Mouse (Mus musculus): Measurements from ENCODE around the gene Pank3.

Gene Pank3

GRCm38 (mm10) chr11:35769188-35769745 lies at the start of gene Pank3:
Gene Pank3, plus strand, starts transcription at chr11:35769484.
- DNase-seq (ENCODE audit: low read depth, low spot score), result peak; percentile 99

- no peak for DNase-seq (ENCODE audit: low read depth, low spot score)
These were observed 45.4 kb upstream of the Pank3 start for GRCm38 (mm10) chr11:35723876-35724275.

DNA sequence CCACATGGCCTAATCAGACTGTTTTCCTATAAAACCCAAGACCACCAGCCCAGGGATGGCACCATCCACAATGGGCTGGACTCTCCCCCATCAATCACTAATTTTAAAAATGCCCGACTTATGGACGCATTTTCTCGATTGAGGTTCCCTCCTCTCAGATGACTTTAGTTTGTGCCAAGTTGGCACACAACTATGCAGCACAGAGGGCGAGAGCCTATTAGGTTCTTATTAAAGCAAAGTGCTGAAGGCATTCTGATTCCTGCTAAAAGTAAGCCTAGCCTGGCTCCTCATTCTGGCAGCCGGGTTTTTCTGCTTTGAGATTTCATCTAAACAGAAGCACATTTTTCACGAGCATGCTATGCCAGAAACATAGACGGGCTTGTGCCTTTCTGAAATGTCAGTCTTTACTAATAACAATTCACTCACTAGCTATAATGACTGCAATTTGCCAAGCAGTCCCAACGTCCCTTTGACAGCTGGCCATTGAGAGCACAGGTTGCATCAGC lies 42.9 kb upstream of the Pank3 start:
- no peak for DNase-seq (ENCODE audit: low read depth, low spot score)

DNA sequence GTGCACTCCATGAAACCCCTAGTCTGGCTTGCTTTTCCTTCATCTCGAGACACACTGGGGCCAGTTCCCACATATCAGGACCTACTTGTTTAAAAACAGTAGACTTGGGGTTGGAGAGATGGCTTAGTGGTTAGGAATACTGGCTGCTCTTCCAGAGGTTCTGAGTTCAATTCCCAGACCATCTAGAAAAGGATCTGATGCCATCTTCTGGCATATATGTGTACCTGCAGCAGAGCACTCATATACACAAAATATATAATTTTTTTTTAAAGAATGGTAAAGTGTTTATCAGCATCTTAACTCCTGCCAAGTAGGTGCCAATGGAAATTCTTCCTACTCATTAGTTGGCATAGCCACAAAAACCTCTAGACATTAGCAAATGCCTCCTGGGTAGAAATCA lies 41.1 kb upstream of the Pank3 start:
- no peak for DNase-seq (ENCODE audit: low read depth, low spot score)

DNA sequence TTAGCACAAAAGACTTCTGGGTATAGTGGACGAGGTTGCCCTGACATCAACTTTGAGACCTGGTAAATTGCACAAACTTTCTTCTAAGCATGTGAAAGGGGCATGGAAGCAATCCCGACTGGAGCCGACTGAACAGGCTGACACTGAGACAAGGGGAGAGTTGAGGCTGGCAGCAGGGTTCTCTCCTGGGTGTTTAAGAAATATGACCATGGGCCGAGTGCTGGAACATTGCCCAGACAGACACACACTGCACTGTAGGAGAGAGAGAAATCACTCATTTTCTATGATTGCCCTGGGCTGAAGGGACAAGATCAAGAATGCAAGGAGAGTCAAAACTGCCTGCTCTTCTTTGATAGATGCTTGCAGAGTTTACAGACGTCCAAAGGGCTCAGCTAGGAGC lies 40.1 kb upstream of the Pank3 start:
- no peak for DNase-seq (ENCODE audit: low read depth, low spot score)

GRCm38 (mm10) chr11:35732366-35732765 lies 36.9 kb upstream of the Pank3 start:
- DNase-seq (ENCODE audit: low read depth, low spot score), result no peak

GRCm38 (mm10) chr11:35736817-35737216 lies 32.5 kb upstream of the Pank3 start:
- DNase-seq (ENCODE audit: low read depth, low spot score), result no peak

GRCm38 (mm10) chr11:35737262-35737661 lies 32.0 kb upstream of the Pank3 start:
- DNase-seq (ENCODE audit: low read depth, low spot score), result no peak

DNA sequence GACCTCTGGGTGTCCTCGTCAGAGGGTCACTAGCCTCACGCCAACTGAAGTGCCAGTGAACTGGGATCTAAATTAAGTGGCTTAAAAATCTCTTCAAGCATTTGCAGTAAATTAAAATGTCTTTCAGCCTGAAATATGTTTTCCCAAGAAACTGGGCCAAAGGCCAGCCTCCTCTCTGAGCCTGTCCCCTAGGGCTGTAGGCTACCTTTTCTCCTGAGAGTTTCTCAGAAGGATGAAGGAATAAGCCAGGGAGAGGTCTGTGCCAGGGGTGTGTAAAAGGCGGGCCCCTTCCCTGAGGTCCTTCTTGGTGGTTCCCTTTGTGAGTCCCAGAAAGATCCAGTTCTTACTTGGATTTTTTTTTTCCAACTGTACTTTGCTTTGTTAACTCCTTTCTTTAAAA lies 31.2 kb upstream of the Pank3 start:
- no peak for DNase-seq (ENCODE audit: low read depth, low spot score)

DNA sequence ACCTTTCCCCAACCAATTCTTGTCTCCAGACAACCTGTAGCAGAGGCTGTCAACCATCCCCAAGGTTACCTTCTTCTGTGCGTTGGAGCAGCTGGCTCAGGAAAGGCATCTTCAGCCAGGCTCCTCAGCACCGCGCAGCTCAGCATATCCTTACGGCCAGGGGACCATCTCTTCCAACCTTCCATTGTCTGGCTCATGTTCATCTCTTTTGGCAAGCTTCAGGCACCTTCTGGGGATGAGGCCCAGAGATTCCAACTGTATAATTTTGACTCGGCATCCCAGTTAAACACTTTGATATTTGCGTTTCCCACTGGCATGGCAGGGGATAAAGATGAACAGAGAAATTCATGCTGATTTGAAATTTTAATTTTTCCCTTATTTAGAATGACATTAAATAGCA lies 25.7 kb upstream of the Pank3 start:
- DNase-seq (ENCODE audit: low read depth, low spot score), result no peak

- peak; percentile 31 for DNase-seq (ENCODE audit: low read depth, low spot score)
These were observed 24.7 kb upstream of the Pank3 start for GRCm38 (mm10) chr11:35744571-35744970.

GRCm38 (mm10) chr11:35750578-35750977 lies 18.7 kb upstream of the Pank3 start:
- no peak for DNase-seq (ENCODE audit: low read depth, low spot score)

- no peak for DNase-seq (ENCODE audit: low read depth, low spot score)
These were observed 14.3 kb upstream of the Pank3 start for GRCm38 (mm10) chr11:35754906-35755418.

DNA sequence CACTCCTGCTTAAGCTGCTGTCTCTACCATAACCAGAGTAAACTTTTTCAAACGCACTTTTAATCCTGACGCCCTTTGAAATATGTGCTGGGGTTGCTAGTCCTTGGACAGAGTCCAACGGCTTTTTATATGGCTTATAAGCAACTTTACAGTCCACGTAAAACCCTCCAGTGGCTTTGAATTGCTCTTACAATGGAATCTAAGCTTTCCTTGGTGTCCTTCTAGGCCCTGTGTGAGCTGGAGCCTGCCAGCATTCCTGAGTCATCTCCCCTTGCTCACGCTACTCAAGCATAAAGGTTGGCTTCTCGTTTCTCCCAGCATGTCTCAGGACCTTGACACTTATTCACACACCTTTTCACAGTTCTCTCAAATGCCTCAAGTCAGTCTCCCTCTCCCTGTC lies 13.7 kb upstream of the Pank3 start:
- no peak for DNase-seq (ENCODE audit: low read depth, low spot score)

DNA sequence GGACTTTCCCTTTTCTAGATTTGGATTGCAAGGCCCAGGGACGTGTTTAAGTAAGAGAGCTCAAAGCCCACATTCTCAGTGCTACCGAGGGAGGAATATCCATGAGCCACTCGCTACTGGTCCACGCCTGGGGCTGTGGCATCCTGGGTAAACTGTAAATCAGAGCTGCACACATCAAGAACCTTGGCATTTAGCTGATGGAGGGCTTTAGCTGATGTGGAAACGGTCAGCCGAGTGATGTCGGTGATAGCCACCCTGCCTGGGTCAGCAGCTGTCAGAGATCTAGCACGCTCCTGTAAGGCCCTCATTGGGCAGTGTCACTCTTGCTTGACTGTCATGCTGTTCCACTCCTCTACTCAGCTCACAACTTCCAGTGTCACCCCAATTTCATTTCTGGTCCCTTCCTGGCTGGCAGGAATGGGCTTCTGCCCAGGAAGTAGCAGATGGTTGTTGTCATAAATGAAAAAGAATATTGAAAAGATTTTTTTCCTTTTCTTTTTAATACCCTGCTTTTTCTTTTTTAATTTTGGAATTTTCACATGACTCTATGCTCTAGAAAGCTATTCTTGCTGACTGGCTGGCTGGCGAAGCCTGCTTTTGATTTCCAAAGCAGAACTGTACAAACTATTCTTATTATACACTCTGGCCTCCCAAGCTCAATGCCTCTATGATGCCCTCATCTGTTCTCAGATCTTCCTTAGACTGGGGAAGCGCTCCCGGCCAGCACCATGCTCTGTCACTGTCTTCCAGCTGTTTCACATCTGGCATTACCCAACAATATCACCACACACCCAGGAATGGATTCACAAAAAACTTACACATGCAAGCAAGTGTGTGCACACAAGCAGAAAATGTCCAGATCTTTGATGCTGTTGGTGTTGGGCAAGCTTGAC lies 12.6 kb upstream of the Pank3 start:
- peak; percentile 27 for DNase-seq (ENCODE audit: low read depth, low spot score)

GRCm38 (mm10) chr11:35760001-35760626 lies 9.2 kb upstream of the Pank3 start:
- no peak for DNase-seq (ENCODE audit: low read depth, low spot score)

DNA sequence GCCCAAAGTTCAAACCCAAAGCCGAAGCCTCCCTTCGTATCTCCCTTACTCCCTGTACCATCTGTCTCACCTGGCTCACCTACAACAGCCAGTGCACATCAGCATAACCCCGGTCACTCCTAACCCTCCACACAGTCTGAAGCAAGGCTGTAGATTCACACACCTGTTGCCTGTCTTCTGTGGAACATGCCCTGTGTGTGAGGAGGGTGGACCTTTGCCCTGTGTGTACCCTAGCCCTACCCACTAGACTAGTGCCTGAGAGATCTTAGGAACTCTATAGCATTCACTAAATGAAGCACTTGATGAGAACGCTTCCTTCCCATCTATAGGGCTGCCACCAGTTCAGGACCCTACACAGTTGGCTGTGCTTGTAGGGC lies 8.7 kb upstream of the Pank3 start:
- no peak for DNase-seq (ENCODE audit: low read depth, low spot score)

- no peak for DNase-seq (ENCODE audit: low read depth, low spot score)
These were observed 2.4 kb upstream of the Pank3 start for GRCm38 (mm10) chr11:35766845-35767244.

- peak; percentile 50 for DNase-seq (ENCODE audit: low read depth, low spot score)
These were observed 608 bp downstream of the Pank3 start for GRCm38 (mm10) chr11:35769746-35770437.

- no peak for DNase-seq (ENCODE audit: low read depth, low spot score)
These were observed 1.6 kb downstream of the Pank3 start for GRCm38 (mm10) chr11:35770741-35771504.

DNA sequence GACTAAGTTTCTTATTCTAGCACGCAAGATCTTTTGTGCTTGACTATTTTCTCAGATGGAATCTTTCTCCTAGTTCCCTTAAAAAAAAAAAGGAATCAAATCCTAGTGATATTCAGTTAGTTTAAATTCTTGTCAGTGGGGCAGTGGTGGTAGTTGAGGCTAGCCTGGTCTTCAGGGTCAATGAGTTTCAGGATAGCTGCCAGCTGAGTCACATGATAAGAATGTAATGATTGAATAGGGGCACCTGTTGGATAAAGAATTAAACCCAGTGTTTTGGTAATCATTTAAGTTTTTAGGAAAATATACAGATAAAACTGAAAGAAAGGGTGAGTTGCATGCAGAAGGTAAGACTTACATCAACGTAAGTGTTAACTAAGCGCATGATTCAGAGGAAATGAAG lies 6.3 kb downstream of the Pank3 start:
- DNase-seq (ENCODE audit: low read depth, low spot score), result no peak

Measured in telencephalon, adult 2 months (tissue).